Mouse (Mus musculus) olfactory bulb, adult 2 months (tissue): ENCODE data around the gene Jpt1.

Experiments used
- CTCF ChIP-seq: fragments of 200-500 bp; IDR thresholded peaks from 2 replicates; pipeline ENCODE4 v1.5.1; 2012; ENCODE audit warnings: low read depth, mild to moderate bottlenecking, low read length, moderate library complexity; ENCODE audit not compliant: insufficient read depth
- POLR2A ChIP-seq: fragments of 200-500 bp; IDR thresholded peaks from 2 replicates; pipeline ENCODE4 v1.6.1; 2012; ENCODE audit warnings: mild to moderate bottlenecking, low read depth, low read length, moderate library complexity; ENCODE audit not compliant: insufficient read depth

- TF ChIP-seq POLR2A (no peak), CTCF (no peak)
Observed at GRCm38 (mm10) chr11:115452281-115452860, 61.8 kb downstream of the Jpt1 start.
